Mouse (Mus musculus): Measurements from ENCODE around the gene Theg.
A peak's percentile ranks its signal among the peaks of the same experiment; 100 is the strongest.

Gene Theg

DNA sequence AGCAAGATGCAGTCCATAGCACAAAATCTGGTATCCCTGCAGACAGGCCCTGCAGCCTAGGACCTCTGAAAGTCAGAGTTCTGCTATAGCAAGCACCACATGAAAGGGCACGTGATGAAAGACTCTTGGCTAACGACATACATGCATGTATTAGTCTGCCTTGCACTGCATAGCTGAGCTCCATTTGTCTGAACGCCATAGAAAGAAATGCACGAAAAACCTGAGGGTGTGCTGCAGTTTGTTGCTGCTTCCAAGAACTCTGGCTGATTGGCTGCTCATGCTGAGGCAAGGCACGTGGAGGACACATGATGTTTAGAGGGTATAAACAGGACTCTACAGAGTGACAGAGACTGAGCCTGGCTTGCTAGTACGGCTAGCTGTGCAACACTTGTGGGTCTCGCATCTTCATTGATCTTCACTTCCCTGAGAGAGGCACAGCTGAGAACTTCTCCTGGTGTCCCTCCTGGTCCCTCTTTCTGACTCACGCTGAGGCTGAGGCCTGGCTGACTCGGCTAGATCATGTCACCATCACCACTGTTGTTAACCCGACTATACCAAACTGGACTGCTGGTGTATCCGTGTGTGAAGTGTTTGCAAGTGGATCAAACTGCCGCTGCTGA, 50.6 kb downstream of the Theg start:
- DNase-seq (ENCODE audit: low spot score) = no peak

- DNase-seq (ENCODE audit: low spot score) = no peak
Observed at GRCm38 (mm10) chr10:79535431-79535830, 51.7 kb downstream of the Theg start.

DNA sequence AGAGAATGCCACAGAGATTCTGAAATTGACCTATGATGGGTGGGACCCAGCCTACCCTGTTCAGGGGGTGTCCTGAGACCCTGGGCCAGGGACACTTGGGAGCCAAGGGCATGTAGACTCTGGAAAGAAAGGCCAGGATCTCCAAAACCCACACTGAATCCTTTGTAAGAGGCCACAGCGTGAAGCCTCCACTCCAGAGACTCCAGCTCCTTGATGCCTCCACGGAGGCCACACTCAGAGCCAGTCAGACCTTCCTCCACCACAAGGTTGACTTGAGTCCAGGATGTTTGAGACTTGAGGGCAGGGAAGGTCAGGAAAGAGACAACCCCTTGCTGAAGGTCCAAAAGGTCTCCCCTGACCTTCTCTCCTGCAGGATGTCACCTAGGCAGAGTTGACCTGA, 52.7 kb downstream of the Theg start:
- no peak for DNase-seq (ENCODE audit: low spot score)

- peak; percentile 32 for DNase-seq (ENCODE audit: low spot score)
Observed at GRCm38 (mm10) chr10:79533126-79533911, 53.8 kb downstream of the Theg start, which contains the start of gene Plpp2. TSS of gene Plpp2 (minus strand) at chr10:79533796.

- no peak for DNase-seq (ENCODE audit: low spot score)
Observed at GRCm38 (mm10) chr10:79532678-79533077, 54.5 kb downstream of the Theg start.

- no peak for DNase-seq (ENCODE audit: low spot score)
Observed at GRCm38 (mm10) chr10:79531593-79531992, 55.5 kb downstream of the Theg start.

GRCm38 (mm10) chr10:79530721-79531120, 56.4 kb downstream of the Theg start:
- no peak for DNase-seq (ENCODE audit: low spot score)

DNA sequence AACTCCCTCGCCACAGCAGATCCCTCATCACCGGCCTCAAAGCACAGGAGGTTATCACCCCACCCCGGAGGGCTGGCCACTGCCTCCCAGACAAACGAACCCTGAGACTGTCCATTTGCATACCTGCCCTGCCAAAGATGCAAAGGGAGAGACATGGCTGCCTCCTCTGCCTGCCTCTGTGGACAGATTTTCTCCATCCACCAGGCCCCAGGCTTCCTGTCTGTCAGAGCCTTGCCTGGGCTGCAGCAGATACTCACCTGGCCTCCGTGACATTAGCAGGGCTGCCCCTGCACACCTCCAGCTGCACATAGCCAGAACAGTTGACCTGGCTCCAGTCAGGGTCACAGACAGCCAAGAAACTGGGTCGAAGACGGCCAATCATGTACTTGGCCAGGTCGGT, 56.9 kb downstream of the Theg start:
- no peak for DNase-seq (ENCODE audit: low spot score)

GRCm38 (mm10) chr10:79528081-79528480, 59.0 kb downstream of the Theg start:
- no peak for DNase-seq (ENCODE audit: low spot score)

DNA sequence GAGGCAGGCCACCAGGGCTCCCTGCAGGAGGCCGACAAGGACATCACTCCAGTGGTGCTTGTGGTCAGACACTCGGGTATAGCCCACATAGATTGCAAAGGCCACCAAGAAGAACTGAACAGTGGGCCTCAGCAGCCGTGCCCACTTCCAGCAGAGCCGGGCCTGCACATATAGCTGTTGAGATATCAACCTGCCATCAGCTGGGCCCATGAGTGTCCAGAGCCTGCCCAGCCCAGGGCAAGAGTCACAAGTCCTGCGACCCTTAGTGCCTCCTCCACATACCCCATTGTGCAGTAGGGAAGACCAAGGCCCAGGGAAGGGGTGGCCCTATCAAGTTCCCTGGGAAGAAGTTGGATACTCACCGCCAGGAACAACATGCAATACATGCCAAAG, 59.7 kb downstream of the Theg start:
- DNase-seq (ENCODE audit: low spot score) = no peak

- no peak for DNase-seq (ENCODE audit: low spot score)
Observed at GRCm38 (mm10) chr10:79526661-79527452, 60.3 kb downstream of the Theg start.
